Mouse (Mus musculus) midbrain, embryonic 14.5 days (tissue): Measurements from ENCODE around the gene Rdh8. TPM values are rescaled to one million over a fixed set of nuclear protein-coding genes. Genes with fewer than 3 reads are reported as not detected.

ENCODE experiments used
- ATAC-seq: fragments of 200-750 bp; cut with Nextera tagmentation; 2 replicates; pipeline ENCODE4 v1.8.0; 2017; ENCODE audit warnings: moderate number of reproducible peaks, moderate library complexity; ENCODE audit not compliant: low FRiP score, low TSS enrichment
- DNase-seq: peaks from one replicate; pipeline ENCODE4 v3.0.0-alpha.2; 2015
- H3K27ac ChIP-seq: fragments of 300-500 bp; sonication (generic); replicated peaks from 2 replicates; pipeline ENCODE4 v1.5.1; 2014; ENCODE audit warnings: mild to moderate bottlenecking, low read depth, low read length, moderate library complexity
- H3K27me3 ChIP-seq: fragments of 300-500 bp; sonication (generic); 2 replicates; pipeline ENCODE4 v1.6.1; 2014; ENCODE audit warnings: low read length, control low read depth, mixed read lengths; ENCODE audit not compliant: control insufficient read depth, insufficient read depth
- H3K36me3 ChIP-seq: fragments of 300-500 bp; sonication (generic); 2 replicates; pipeline ENCODE4 v1.6.1; 2014; ENCODE audit warnings: low read length, control low read depth; ENCODE audit not compliant: control insufficient read depth, insufficient read depth
- H3K4me1 ChIP-seq: fragments of 300-500 bp; sonication (generic); 2 replicates; pipeline ENCODE4 v1.6.1; 2014; ENCODE audit warnings: mild to moderate bottlenecking, antibody characterized with exemption, low read length, control low read depth; ENCODE audit not compliant: control insufficient read depth, insufficient read depth
- H3K4me2 ChIP-seq: fragments of 300-500 bp; sonication (generic); 2 replicates; pipeline ENCODE4 v1.6.1; 2014; ENCODE audit warnings: mild to moderate bottlenecking, low read length, moderate library complexity
- H3K4me3 ChIP-seq: fragments of 300-500 bp; sonication (generic); replicated peaks from 2 replicates; pipeline ENCODE4 v1.5.1; 2014; ENCODE audit warnings: low read depth, low read length
- H3K9ac ChIP-seq: fragments of 300-500 bp; sonication (generic); replicated peaks from 2 replicates; pipeline ENCODE4 v1.6.1; 2014; ENCODE audit warnings: mild to moderate bottlenecking, low read length, moderate library complexity
- H3K9me3 ChIP-seq: fragments of 300-500 bp; sonication (generic); 2 replicates; pipeline ENCODE4 v1.6.1; 2016; ENCODE audit warnings: low read length, control low read depth, mixed read lengths; ENCODE audit not compliant: control insufficient read depth
- WGBS: fragments of 180-500 bp; shearing (Covaris S2); extraction: QIAGEN DNeasy Blood & Tissue Kit; methylation state at CpG from one replicate; pipeline ENCODE4 v1.1.7; 2014; 5-methylcytosine and 5-hydroxymethylcytosine counted together
- polyA plus RNA-seq: library from polyadenylated mRNA; unstranded; fragments of >200 nt; fragmentation: Nextera tagmentation; extraction: Ambion mirVana; gene quantifications from 2 replicates; pipeline ENCODE4 v1.2.1, GENCODE M21; 2014

Rdh8 gene
- polyA plus RNA-seq, 1 experiment from 2014 or later: not detected

DNA sequence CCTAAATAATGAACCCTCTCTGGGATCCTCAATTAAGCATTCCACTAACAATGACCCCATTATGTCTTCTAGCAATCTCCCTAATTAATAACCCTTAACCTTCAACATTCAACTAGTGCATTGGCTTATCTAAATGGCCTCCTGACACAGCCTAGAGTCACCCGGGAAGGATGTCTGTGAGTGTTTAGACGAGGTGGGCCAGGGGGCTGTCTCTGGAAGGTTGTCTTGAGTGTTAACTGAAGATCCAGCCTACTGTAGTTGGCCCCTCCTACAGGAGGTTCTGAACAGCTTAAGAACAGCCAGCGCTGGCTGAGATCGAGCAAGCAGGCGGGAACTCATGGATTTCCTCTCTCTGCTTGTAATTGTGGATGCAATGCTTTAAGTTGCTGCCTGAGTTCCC, 12.6 kb upstream of the Rdh8 start:
- ATAC-seq (no peak), DNase-seq (no peak)
- H3K9ac ChIP-seq: no peak overlapping the region
- no peak overlapping the region for H3K4me2 ChIP-seq
- 71% methylated on average over 5 of the region's 5 CpGs for WGBS
- H3K4me3 ChIP-seq: no peak overlapping the region
- H3K4me1 ChIP-seq: no peaks in the 10 kb centered on the region
- no peak overlapping the region for H3K27ac ChIP-seq
- no peaks in the 10 kb centered on the region for H3K36me3 ChIP-seq
- H3K9me3 ChIP-seq: peaks cover 9% of the 10 kb centered on the region
- H3K27me3 ChIP-seq: no peaks in the 10 kb centered on the region

DNA sequence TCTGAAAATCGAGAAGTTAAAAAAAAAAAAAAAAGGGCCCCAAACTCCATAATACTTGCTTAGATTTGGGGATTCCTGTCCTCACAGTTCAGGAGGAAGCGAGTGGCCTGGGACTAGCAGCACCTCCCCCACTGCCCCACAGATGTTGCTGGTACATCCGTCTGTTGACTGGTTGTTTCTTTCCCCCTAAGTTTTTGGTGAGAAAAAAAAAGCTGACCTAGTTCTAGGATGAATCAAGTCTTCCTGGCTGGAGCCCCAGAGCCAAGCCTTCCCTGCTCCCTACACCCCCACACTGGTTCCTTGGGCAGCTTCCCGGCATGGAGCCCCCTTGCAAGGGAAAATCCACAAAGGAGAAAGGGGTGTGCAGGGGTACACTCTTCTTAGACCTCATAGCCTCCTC, 8.0 kb upstream of the Rdh8 start:
- WGBS: 58% methylated on average over 4 of the region's 4 CpGs
- 0 out of 2 replicates have a peak, but pooled peaks cover 4% of the 10 kb centered on the region for H3K27me3 ChIP-seq
- no peak for DNase-seq
- H3K4me2 ChIP-seq: no peak overlapping the region
- H3K4me3 ChIP-seq: no peak overlapping the region
- no peak for ATAC-seq
- no peak overlapping the region for H3K27ac ChIP-seq
- no peak overlapping the region for H3K9ac ChIP-seq
- no peaks in the 10 kb centered on the region for H3K9me3 ChIP-seq
- H3K4me1 ChIP-seq: peaks cover 6% of the 10 kb centered on the region; the same call in 1 of the 2 replicates
- no peaks in the 10 kb centered on the region for H3K36me3 ChIP-seq

DNA sequence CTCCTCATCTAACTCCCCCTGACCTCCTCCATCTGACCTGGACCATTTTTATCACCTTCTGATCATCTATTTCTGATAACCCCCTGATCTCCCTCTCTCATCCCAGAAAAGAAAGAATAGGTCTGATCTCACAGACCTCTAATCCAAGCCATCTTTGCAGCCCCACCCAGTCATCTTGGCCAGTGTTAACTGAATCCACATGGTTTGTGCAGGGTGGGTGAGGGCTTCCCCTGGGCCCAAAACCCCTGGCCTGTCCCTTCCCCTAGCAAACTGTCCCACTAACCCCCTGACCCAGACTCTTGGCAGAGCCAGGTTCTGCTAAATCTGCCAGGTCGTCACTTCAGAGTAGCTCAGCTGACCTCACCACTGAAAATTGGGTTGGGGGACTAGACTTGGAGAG, 7.5 kb upstream of the Rdh8 start:
- no peak overlapping the region for H3K9ac ChIP-seq
- no peaks in the 10 kb centered on the region for H3K36me3 ChIP-seq
- H3K27me3 ChIP-seq: 0 out of 2 replicates have a peak, but pooled peaks cover 4% of the 10 kb centered on the region
- no peaks in the 10 kb centered on the region for H3K9me3 ChIP-seq
- H3K4me3 ChIP-seq: no peak overlapping the region
- peaks cover 6% of the 10 kb centered on the region; the same call in 1 of the 2 replicates for H3K4me1 ChIP-seq
- WGBS: 71% methylated on average over 1 of the region's 1 CpGs
- DNase-seq: no peak
- H3K4me2 ChIP-seq: no peak overlapping the region
- no peak overlapping the region for H3K27ac ChIP-seq
- ATAC-seq: no peak

DNA sequence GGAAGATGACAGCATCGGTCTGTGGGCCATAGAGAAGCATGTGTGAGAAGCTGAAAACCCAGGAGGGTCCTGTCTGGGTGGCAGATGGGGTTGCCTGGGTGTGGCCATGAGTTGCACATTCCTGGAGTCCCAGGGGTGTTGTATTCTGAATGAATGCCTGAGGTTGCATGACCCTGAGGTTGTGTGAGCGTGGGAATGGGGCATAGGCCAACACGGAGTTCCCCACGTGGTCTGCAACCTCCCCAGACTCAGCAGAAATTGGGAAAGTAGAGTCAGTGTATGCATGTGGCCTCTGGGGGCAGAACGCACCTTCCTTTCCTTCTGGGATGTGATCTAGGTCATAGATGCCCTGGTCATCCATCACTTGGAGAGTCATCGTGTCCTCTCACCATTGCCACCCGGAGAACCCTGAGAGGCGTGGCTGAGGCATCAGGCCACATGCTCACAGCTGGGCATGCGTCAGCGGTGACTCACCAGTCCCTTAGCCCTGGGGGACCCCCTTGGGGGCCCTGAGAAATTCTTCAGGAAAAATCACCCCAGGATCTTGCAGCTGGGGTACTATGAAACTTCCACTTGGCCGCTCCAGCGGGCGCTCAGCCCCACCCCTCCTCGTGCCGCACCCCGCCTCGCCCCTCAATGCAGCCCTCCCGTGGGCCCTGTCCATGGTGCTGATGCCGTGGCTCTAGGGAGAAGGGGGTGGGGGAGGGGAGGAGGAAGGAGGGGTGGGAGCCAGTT, 5.6 kb upstream of the Rdh8 start:
- Histone ChIP-seq H3K36me3 (no peaks in the 10 kb centered on the region), H3K9ac (no peak overlapping the region), H3K4me3 (no peak overlapping the region), H3K9me3 (no peaks in the 10 kb centered on the region), H3K4me2 (no peak overlapping the region), H3K27me3 (0 out of 2 replicates have a peak, but pooled peaks cover 4% of the 10 kb centered on the region), H3K4me1 (peaks cover 6% of the 10 kb centered on the region; the same call in 1 of the 2 replicates), H3K27ac (no peak overlapping the region)
- 16% methylated on average over 19 of the region's 19 CpGs for WGBS
- ATAC-seq: no peak
- DNase-seq: peak; percentile 35

DNA sequence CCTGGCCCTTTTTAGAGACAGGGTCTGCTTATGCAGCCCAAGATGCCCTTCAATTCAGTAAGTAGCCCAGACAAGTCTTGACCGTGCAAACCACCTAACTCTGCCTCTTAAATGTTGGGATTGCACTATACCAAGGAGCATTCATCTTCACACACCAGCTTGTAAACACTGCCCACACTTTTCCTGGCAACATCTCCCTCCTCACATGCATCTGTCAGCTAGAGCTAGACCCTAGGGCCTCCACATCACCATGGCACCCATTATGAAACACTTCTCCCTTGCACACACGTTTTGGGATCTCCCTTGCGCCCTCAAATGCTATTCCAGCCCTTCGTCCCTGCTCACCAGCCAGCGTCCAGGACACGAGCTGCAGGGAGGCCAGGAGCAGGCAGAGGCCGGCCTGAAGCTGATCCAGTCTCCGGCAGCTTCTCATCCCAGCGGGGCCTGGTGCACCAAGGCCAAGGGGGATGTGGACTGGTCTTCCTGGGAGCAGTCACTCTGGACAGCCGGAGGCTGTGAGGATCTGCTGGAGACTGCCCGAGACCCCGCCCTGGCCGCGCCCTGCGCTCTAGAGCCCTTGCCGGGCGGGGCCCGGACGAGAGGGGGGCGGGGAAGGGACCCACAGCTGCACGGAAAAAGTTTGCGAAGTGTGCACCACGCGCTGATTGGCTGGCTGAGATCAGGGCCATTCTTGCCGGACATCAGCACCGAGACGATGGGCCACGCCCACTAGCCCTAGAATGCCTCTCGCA, 3.6 kb upstream of the Rdh8 start, which contains the start of gene Col5a3:
Gene Col5a3 (minus strand): TSS at position 547 of the 752 bp plus-strand sequence.
- H3K9me3 ChIP-seq: no peaks in the 10 kb centered on the region
- ATAC-seq: peak; percentile 31; the same call in 1 of the 2 replicates
- 0 out of 2 replicates have a peak, but pooled peaks cover 4% of the 10 kb centered on the region for H3K27me3 ChIP-seq
- 3% methylated on average over 29 of the region's 29 CpGs for WGBS
- no peak within 1 kb of the TSS for H3K27ac ChIP-seq
- H3K9ac ChIP-seq: no peak within 1 kb of the TSS
- H3K4me2 ChIP-seq: peak within 1 kb of the TSS; percentile 42
- peaks cover 6% of the 10 kb centered on the region; the same call in 1 of the 2 replicates for H3K4me1 ChIP-seq
- no peak for DNase-seq
- no peaks in the 10 kb centered on the region for H3K36me3 ChIP-seq
- 0 out of 2 replicates have a peak within 1 kb of the TSS, but pooled peaks have one; percentile 13 for H3K4me3 ChIP-seq

DNA sequence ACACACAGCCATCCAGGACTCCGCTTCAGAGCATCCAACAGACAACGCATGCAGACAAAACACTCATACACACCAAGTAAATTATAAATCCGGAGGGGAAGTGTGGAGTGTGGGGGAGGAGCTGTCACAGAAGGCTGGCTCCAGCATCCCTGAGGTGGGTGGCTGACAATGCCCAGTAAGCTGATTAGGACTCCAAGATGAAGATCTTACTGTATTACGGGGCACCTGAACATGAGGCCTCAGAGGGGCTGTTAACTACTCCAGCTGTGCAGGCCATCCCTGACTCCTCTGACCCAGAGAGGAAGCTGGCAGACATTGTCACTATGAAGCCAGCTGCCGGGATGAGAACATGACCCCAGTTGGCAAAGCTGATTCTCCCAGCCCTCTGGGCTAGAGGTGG, 1.7 kb downstream of the Rdh8 start:
- H3K9me3 ChIP-seq: no peaks in the 10 kb centered on the region
- 0 out of 2 replicates have a peak, but pooled peaks cover under 1% of the 10 kb centered on the region for H3K4me1 ChIP-seq

DNA sequence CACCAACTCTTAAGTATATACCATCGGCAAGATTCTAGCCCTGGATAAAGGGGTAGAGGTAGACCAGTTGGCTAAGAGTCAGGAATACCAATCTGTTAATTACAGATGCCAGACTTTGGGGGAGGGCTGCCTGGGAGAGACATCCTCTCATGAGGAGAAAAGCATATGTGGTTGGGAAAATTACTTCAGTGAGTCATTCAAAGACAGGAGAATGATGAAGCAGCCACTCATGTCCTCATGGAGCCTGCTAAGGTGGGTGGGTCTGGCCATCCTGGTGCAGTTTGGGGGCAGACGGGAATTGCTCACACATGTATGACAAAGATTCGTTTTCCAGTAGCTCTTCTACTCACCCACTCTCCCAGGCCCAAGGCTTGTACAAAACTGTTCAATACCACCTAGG, 4.5 kb downstream of the Rdh8 start:
- 89% methylated on average over 3 of the region's 3 CpGs for WGBS
- H3K4me1 ChIP-seq: no peaks in the 10 kb centered on the region
- no peak overlapping the region for H3K4me3 ChIP-seq
- H3K27me3 ChIP-seq: no peaks in the 10 kb centered on the region
- no peak overlapping the region for H3K9ac ChIP-seq
- ATAC-seq (no peak), DNase-seq (no peak)
- H3K27ac ChIP-seq: no peak overlapping the region
- H3K36me3 ChIP-seq: no peaks in the 10 kb centered on the region
- H3K4me2 ChIP-seq: no peak overlapping the region
- H3K9me3 ChIP-seq: no peaks in the 10 kb centered on the region

More for the DNA sequence above, 1.7 kb downstream of the Rdh8 start:
- no peak overlapping the region for H3K27ac ChIP-seq
- WGBS: 62% methylated on average over 5 of the region's 5 CpGs
- no peak overlapping the region for H3K9ac ChIP-seq
- no peak overlapping the region for H3K4me3 ChIP-seq
- H3K27me3 ChIP-seq: no peaks in the 10 kb centered on the region
- no peaks in the 10 kb centered on the region for H3K36me3 ChIP-seq
- no peak overlapping the region for H3K4me2 ChIP-seq
- DNase-seq: no peak
- ATAC-seq: no peak

DNA sequence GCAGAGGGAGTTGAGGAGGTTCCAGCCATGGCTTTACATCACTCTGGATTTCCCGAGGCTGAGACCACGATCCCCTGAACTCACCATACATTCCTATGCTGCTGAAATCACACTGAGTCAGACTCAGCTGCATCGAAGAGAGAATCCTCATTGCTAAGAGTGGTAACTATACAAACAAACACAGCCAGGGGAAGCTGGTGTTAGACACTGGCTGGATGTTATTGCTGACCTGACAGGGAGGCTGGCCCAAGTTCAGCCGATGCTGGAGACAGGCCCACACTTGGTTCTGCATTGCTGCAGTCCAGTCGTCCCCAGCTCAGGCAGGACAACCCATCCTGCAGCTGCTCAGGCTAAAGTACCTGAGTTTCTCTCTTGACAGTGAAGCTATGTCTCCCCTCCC, 7.5 kb downstream of the Rdh8 start:
- Histone ChIP-seq H3K36me3 (no peaks in the 10 kb centered on the region), H3K9ac (no peak overlapping the region), H3K27me3 (no peaks in the 10 kb centered on the region), H3K4me3 (no peak overlapping the region), H3K4me1 (0 out of 2 replicates have a peak, but pooled peaks cover 3% of the 10 kb centered on the region), H3K27ac (no peak overlapping the region), H3K4me2 (no peak overlapping the region), H3K9me3 (no peaks in the 10 kb centered on the region)
- ATAC-seq (no peak), DNase-seq (no peak)
- WGBS: 78% methylated on average over 5 of the region's 5 CpGs
